Mouse (Mus musculus): ENCODE data around the gene Dpm3. TPM values are rescaled to one million over a fixed set of nuclear protein-coding genes. Genes with fewer than 3 reads are reported as not detected.

The Dpm3 gene
- total RNA-seq, 2 experiments from 2014 or later, result 60.2 to 64.2 TPM

- intact Hi-C loops (cut with DNase I), result no loop called here
These were observed 1.1 kb downstream of the Dpm3 start for GRCm38 (mm10) chr3:89260211-89260610.

GRCm38 (mm10) chr3:89262417-89262816 is 3.3 kb downstream of the Dpm3 start:
- intact Hi-C loops (cut with DNase I), result no loop called here
- peak; percentile 54 to 64 for DNase-seq

More at GRCm38 (mm10) chr3:89260211-89260610, 1.1 kb downstream of the Dpm3 start:
- DNase-seq, result no peak

- peak; percentile 85 to 87 for DNase-seq
- intact Hi-C loops (cut with DNase I), result no loop called here
These were observed 7.3 kb downstream of the Dpm3 start for GRCm38 (mm10) chr3:89266439-89266893.

DNA sequence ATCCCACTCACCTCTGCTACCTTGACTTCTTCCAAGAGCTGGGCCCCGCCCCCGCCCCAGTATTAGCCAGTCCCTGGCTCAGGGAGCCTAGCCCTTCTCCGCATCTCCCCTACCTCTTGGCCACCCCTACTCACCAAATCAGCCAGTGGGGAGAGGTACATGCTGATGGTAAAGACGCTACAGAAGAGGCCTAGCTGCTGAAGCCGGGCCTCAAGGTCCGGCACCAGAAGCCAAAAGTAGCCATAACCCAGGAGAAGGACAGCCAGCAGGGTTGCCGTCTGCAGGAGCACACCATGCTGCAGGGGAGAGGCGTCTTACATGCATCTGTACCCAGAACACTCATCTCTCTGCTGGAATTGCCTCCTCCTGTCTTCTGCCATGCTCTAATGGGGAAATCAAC is 9.8 kb downstream of the Dpm3 start:
- no peak for DNase-seq
- intact Hi-C loops (cut with DNase I), result no loop called here

- DNase-seq, result peak; percentile 93
- intact Hi-C loops (cut with DNase I), result no loop called here
These were observed 11.0 kb downstream of the Dpm3 start, which contains the start of gene Slc50a1 for GRCm38 (mm10) chr3:89270051-89270755. Gene Slc50a1 (minus strand): TSS chr3:89270570.

DNA sequence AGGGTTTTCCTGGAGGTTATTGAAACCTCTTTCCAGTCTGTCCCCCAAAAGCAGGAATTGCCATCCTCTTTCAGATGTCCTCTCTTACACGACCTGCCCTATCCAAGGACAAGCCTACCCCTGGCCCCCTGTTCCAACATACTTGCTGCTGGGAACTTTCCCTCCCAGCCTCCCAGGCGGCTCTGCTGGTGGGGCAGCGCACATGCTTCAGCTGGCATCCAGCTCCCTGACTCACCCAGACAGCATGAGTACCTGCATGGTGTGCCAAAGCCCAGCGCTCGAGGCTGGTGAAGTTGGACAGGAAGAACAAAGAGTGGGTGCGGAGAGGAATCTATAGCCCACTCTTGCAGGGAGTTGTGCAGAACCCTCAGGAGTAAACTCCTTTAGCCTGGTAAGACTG is 11.7 kb downstream of the Dpm3 start:
- intact Hi-C loops (cut with DNase I), result no loop called here
- DNase-seq, result peak; percentile 77 to 83

DNA sequence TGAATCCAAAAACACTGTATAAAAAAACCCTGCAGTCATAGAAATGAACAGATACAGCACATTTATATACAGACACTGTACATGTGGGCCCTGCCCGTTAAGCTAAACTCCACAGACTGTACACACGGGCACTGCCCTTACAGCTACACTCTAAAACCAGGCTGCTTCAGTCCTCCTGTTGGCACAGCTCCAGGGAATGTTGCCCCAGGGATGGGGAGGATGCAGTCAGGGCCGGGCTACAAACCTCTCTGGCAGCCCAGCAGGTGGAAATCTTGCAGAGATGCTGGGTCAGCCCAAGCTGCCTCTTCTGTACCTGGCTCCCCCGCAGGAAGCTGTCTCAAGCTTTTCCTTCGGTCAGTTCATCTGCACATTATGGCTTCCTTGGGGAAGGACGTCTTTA is 12.6 kb downstream of the Dpm3 start:
- DNase-seq, result peak in 1 of 2 experiments; percentile 60
- intact Hi-C loops (cut with DNase I), result no loop called here

DNA sequence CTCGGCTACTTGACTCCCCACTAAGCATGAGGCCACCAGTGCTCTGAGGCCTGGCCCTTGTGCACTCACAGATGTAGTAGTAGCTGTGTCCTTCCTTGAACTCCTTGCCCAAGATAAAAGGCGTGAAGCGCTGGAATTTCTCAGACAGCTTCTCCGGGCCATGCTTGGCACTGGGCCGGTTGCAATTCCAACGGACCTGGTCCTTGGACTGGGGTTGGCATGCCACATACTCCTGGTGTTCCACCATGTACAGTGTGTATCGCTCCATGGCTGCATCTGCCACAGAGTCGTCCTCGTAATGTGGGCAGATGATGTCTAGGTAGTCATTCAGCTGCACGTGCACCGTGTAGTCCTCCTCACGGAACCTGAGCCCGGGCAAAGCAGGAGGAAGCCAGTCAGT is 16.9 kb downstream of the Dpm3 start:
- DNase-seq, result no peak
- intact Hi-C loops (cut with DNase I), result no loop called here

DNA sequence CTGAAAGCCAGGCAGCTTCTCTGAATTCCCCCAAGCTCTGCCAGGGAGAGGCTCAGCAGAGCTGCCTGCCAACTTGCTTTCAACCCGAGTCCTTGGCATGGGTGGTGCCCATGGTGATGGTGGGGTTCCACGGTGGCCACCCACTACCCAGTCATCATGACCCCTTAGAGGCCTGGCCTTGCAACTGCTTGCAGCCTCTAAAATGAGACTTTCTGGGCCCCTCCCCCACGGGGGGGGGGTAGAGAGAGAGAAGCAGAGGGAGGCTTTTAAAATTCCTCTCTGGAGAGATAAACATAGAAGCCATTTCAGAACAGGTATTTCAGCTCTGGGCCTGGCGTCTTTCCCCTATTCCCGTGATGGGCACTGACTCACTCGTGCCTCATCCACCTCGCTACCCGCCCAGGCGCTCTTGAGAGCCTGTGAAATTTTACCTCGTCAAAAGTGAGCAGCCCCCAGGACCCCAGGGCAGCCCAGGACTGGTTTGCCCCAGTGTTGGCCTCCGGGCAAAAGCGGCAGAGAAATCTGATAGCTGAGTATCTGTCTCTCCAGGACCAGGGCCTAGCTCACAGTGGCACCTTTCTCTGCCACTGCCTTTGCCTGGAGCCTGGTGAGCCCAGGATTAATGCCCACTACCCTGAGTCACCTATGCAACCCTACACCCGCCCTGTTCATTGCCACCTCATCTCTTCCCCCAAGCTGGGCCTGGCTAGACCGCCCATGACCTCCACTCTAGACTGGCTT is 18.3 kb downstream of the Dpm3 start:
- intact Hi-C loops (cut with DNase I), result no loop called here

GRCm38 (mm10) chr3:89278107-89278506 is 18.9 kb downstream of the Dpm3 start:
- intact Hi-C loops (cut with DNase I), result no loop called here
- peak; percentile 75 to 77 for DNase-seq

More for the DNA sequence above, 18.3 kb downstream of the Dpm3 start:
- peak; percentile 77 to 78 for DNase-seq

GRCm38 (mm10) chr3:89278643-89279042 is 19.5 kb downstream of the Dpm3 start:
- intact Hi-C loops (cut with DNase I), result no loop called here
- DNase-seq, result peak in 1 of 2 experiments; percentile 42

- intact Hi-C loops (cut with DNase I), result no loop called here
These were observed 20.2 kb downstream of the Dpm3 start for GRCm38 (mm10) chr3:89279153-89279890.

DNA sequence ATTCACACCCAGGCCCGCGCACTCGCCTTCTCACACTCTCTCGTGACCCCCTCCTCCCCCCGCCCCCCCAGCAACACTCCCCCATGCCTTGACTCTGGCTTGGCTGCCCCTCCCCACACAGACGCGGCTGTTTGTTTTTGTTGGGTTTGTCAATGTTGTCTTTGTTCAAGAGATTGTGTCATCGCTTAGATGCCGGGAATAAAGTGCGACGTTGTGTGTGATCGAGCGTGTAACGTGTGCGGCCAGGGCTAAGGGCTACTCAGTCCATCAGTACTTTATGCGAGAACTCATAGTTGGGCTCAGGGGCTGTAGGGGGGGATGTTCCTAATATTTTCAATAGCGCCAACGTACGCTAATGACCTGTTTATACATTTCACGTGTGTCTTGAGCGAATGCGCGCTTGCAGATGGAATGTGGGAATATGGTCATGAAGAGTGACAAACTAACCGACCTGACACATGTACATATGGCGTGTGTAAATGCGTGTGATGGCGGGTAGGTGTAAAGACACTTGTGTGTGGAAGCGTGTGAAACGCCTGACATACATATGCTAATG is 21.0 kb downstream of the Dpm3 start:
- intact Hi-C loops (cut with DNase I), result no loop called here

More at GRCm38 (mm10) chr3:89279153-89279890, 20.2 kb downstream of the Dpm3 start:
- DNase-seq, result peak; percentile 91

GRCm38 (mm10) chr3:89280606-89281511 is 21.7 kb downstream of the Dpm3 start, which contains the start of gene Efna1:
Gene Efna1 (minus strand): TSS chr3:89281142.
- DNase-seq, result peak; percentile 70 to 72
- intact Hi-C loops (cut with DNase I), result no loop called here

More for the DNA sequence above, 21.0 kb downstream of the Dpm3 start:
- DNase-seq, result peak; percentile 43 to 60

- peak; percentile 90 to 95 for DNase-seq
- intact Hi-C loops (cut with DNase I), result loop anchor here (1.0 to 2.0 kb wide), 3 partner anchors 27 to 35 kb away; partner anchors contain the start of gene Trim46
These were observed 22.6 kb downstream of the Dpm3 start for GRCm38 (mm10) chr3:89281579-89282290.

GRCm38 (mm10) chr3:89282291-89282643 is 23.1 kb downstream of the Dpm3 start:
- no peak for DNase-seq
- intact Hi-C loops (cut with DNase I), result loop anchor here (1.0 to 2.0 kb wide), 3 partner anchors 27 to 36 kb away; partner anchors contain the start of gene Trim46

GRCm38 (mm10) chr3:89284261-89284660 is 25.1 kb downstream of the Dpm3 start:
- intact Hi-C loops (cut with DNase I), result no loop called here
- DNase-seq, result no peak

DNA sequence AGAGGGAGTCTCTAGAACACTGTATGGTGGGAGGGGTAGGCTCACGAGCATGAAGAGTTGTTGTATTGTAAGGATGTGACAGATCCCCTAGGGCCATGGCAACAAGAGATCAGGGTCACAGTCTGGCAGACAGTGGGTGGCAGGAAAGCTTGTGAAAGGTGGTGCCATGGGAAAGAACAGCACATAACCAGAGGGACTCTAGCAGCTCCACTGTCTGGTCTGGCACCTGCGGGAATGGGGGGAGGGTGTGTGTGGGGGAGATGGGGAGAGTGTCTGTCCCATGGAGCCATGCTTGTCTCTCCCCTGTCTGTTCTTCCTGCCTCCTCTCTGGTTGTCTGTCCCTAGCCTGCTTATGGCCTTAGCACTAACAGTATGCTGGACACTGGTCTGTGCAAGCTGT is 26.4 kb downstream of the Dpm3 start:
- intact Hi-C loops (cut with DNase I), result no loop called here
- no peak for DNase-seq

- no peak for DNase-seq
- intact Hi-C loops (cut with DNase I), result no loop called here
These were observed 28.1 kb downstream of the Dpm3 start for GRCm38 (mm10) chr3:89287286-89287685.

Measured in heart, postnatal 10 days (tissue).